Mouse (Mus musculus): ENCODE data around the gene Vmn1r75. TPM values are rescaled to one million over a fixed set of nuclear protein-coding genes. Genes with fewer than 3 reads are reported as not detected.

Vmn1r75 gene
- not detected for total RNA-seq (2021)
- long read RNA-seq, experiment 1: 0 reads
- long read RNA-seq, experiment 2: 0 reads

DNA sequence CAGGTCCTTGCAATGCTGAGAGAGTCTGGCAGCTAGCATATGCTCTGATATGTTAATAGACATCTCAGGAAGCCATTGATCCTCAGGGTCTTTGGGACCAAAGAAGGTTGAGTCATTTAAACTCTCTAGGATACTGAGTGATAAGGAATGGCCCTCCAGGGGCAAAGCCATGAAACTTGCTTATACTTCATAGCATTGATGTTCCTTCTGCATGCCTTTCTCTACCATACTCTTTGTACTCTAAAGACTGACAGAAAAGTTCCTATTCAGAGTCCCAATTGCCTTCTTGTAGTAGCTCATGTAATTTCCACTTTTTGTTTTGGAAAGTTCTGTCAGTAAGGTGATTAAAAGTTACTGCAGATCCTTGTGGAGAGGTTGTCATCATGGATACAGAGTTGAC, at the start of gene Vmn1r75:
TSS of gene Vmn1r75 (plus strand) at position 301 of the 400 bp plus-strand sequence.
- no peak for DNase-seq

DNA sequence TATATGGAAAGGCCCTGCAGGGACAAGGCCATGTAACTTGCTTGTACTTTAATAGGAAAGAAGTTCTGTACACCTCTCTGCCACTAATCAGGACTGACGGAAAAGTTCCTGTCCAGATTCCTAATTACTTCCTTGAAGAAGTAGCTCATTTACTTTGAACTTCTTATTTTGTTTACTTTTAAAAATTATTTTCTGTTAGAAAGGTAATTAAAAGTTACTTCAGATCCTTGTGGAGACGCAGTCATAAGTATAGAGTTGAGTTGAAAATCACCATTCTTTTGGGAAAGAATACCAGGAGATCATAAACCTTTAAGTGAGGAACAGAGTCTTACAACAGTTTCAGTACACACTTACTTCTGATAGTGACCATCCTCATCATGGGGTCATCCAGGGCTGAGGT, 40.8 kb upstream of the Vmn1r75 start, which contains the start of gene Vmn1r74:
TSS of gene Vmn1r74 (plus strand) at position 301 of the 400 bp plus-strand sequence.
- no peak for DNase-seq

Other genes starting within 250 kb of the Vmn1r75 start
- not detected for gene Vmn1r72, start 194.5 kb upstream of the Vmn1r75 start, total RNA-seq (2021)
- not detected for gene Vmn1r73, start 144.4 kb upstream of the Vmn1r75 start, total RNA-seq (2021)
- gene Vmn1r74, start 40.6 kb upstream of the Vmn1r75 start, total RNA-seq (2021): not detected
- not detected for gene Vmn1r76, start 63.6 kb downstream of the Vmn1r75 start, total RNA-seq (2021)
- gene Vmn1r77, start 162.1 kb downstream of the Vmn1r75 start, total RNA-seq (2021): not detected